Mouse (Mus musculus): ENCODE measurements around the gene Tmem81. TPM values are rescaled to one million over a fixed set of nuclear protein-coding genes. Genes with fewer than 3 reads are reported as not detected.
A peak's percentile ranks its signal among the peaks of the same experiment; 100 is the strongest.
"Not testable (repeated sequence)": the region's sequence is repeated elsewhere in the genome, so short reads cannot be mapped to it uniquely, and the experiment has no call there.

Gene Tmem81
- total RNA-seq (2022), result 1 to 10 TPM; 5.9 to 6.5 (median 6.3) TPM

DNA sequence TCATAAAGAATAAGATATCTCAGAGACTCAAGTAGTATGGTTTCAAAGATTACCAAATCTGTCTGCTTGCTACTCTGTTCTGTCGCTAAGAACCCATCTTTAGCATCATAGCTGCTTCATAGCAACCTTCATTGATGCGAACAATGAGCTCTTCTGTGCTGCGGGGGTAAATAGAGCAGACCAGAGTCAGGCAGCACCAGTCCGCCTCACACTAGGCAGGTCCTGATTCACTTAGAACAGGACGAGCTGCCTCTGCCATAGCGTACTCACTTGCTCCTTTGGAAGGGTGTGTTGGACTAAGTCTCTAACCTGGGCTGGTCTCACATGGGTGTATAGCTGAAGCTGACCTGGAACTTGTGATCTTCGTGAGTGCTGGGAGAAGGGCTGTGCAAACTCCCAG lies at the start of gene Tmem81:
Gene Tmem81 (plus strand): TSS at position 173 of the 400 bp plus-strand sequence.
- no peak for DNase-seq (ENCODE audit: low spot score in 2 of 2)

DNA sequence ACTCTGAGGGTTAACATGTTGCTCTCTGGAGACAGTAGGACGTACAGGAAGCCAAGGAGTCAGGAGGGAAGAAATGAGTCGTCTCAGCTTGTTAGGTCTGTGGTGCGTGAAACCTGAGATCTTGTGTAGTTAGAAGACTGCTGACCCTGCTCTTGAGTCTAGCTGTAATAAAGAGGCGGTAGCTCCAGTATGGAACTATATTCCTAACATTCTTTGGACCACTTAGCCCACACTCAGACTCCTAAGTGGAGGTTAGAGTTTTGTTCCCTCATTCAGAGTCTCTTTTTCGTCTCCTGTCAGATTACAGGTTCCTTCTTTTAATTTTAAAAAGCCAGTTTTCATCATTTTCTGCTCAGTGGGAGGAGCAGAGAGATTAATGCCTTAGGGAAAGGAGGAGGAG lies 41.4 kb upstream of the Tmem81 start:
- DNase-seq (ENCODE audit: low spot score in 2 of 2), result no peak

DNA sequence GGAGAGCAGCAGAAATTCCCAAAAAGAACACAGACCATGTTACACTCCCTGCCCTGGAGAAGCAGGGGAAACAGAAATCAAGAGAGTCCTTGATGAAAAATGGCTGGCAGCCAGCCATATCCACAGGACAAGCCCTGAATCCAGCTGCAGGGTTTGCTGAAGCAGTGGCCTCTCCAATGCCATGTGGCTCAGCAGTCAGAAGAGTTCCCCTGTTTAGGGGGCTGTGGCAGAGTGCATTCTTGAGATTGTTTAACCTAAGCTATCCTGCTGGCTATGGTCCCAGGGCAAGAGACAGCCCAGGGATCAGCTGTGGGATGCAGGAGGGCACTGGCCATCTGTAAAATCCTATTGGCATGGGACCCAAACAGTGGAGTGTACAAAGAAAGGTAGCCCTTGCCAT lies 37.1 kb upstream of the Tmem81 start:
- no peak for DNase-seq (ENCODE audit: low spot score in 2 of 2)

DNA sequence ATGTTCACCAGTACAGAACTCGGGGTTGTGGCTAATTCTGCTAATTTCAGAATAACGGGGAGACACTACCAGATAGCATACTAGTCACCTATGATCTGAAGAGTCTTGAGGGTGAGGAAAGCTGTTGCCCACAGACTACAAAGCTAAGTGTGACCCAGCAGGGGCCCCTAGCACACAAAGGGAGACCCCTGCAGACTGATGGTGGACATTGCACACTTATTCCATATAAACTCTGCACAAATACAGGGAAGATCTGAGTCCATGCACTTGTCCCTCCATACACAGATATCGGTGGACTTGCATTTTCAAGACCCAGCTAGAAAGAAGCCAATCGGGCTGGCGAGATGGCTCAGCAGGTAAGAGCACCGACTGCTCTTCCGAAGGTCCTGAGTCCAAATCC lies 36.5 kb upstream of the Tmem81 start:
- DNase-seq (ENCODE audit: low spot score in 2 of 2), result no peak

DNA sequence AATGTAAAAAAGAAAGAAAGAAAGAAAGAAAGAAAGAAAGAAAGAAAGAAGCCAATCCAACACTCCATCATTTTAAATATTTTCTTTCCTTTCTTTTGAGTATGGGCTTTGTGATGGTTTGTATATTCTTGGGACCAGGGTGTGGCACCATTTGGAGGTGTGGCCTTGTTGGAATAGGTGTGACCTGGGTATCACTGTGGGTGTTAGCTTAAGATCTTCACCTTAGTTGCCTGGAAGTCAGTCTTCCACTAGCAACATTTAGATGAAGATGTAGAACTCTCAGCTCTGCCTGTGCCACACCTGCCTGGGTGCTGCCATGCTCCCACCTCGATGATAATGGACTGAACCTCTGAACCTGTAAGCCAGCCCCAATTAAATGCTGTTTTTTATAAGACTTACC lies 36.0 kb upstream of the Tmem81 start:
- not testable (repeated sequence) for DNase-seq (ENCODE audit: low spot score in 2 of 2)

DNA sequence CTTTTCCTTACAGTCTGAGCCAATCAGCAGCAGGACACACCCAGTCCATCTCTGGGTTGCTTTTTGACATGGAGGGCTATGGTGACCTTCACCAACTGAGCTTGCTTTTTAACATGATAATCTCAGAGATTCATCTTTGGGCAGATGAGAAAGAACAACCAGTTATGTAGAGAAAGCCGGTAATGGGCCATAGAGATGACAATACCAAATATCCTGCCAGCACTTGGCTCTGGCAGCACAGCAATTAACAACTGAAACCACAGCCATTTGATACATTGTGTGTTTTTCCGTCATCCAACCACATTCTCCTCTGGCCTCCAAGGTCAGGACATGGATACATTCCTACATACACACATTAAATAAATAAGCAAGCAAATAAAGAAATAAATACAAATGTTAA lies 35.0 kb upstream of the Tmem81 start:
- no peak for DNase-seq (ENCODE audit: low spot score in 2 of 2)

DNA sequence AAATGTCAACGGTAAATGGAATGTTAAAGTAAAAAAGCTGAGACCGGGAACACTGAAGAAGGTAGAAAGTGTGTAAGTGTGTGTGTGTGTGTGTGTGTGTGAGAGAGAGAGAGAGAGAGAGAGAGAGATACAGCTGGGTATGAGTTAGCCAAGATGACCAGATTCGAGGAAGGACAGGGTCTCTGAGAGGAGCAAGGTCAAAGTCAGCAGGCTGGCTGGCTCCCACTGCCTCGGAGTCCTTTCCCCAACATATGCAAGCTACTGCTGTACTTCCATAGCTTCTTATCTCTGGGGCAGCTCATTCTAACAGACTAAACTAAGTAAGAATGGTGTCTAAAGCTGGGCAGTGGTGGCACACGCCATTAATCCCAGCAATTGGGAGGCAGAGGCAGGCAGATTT lies 34.5 kb upstream of the Tmem81 start:
- no peak for DNase-seq (ENCODE audit: low spot score in 2 of 2)

DNA sequence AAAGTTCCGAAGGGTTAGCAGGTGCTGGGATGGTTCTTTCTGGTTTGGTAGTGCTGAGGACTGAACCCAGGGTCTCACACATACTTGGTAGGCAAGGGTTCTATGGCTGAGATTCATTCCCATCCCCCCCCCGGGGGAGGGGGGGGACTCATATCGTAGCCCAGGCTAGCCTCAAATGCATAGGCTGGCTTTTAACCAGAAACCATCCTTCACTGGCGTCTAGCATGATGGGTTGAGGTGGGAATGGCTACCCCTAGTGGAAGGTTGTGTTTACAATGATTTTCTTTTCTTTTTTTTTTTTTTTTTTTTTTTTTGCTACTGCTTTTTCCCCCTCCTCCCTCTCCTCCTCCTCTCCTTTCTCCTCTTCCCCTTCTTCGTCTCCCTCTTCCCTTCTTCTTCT lies 33.5 kb upstream of the Tmem81 start:
- DNase-seq (ENCODE audit: low spot score in 2 of 2), result no peak

DNA sequence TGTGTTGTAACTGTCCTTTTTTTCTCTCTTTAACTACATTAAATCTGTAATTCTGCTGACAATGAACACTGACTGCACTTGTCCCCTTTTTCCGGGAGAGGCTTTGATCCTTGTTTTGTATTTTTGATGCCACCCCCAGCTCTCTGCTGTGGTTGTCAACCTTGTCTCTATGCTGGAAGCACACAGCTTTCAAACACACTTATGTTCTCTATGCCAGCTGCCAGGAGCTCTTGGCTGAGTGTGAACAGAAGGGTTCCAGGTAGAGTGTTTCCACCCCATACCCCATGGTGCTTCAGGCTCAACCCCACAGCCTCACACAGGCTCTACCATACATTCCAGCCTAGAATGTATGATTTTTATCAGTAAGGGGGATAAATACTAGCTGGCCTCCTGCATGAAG lies 31.5 kb upstream of the Tmem81 start:
- peak in 1 of 2 experiments; percentile 39 for DNase-seq (ENCODE audit: low spot score in 2 of 2)

DNA sequence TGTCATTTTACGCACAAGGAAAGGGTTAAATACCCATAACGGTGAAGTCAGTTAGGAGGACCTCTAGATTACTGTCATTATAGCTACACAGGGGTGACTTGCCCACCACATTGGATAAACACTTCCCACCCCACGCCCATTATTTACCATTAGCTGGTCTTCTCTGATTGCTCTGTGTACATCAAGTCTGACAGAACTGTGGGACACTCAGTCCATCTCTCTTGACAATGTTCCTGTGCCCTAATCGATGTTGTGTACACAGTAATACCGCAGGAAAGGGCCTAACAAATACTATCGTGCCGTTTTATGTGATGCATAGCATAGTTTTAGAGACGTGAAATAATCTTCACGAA lies 29.5 kb upstream of the Tmem81 start:
- no peak for DNase-seq (ENCODE audit: low spot score in 2 of 2)

DNA sequence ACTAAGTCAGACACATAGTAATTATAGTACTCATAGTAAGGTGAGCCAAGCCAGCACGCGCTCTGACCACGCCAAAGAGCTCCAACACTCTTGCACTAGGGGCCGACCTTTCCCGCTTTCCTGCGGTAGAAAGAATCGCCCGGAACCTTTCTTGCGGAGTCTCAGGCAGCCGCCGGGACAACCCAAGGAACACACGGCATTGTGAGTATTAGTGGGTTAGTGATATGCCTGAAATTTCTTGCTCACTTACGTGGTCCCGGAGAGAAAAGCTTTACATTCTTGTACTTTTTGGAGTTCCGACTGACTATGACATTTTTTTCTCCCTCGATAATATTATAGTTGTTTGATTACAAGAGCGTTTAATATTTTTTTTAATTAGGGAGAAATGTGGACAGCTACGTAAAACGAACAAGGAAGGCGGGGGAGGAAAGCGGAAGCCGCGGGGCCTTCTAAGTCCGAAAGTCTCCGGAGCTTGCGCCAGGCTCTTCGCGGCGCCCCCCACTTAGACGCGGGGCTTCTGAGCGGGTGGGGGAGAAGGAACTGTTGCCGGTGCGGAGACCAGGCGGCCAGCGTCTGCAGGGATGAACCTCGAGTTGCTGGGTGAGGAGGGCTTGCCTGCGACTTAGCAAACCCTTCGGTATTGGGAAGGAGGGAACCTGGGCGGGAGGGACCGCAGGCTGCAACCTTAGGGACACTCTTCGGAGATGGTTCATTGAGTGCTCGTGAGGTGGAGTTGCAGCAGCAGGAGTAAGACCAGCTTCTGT lies 28.9 kb upstream of the Tmem81 start, which contains the start of gene Rbbp5:
Gene Rbbp5 (plus strand): TSS at position 438 of the 764 bp plus-strand sequence.
- peak; percentile 74 to 81 for DNase-seq (ENCODE audit: low spot score in 2 of 2)

DNA sequence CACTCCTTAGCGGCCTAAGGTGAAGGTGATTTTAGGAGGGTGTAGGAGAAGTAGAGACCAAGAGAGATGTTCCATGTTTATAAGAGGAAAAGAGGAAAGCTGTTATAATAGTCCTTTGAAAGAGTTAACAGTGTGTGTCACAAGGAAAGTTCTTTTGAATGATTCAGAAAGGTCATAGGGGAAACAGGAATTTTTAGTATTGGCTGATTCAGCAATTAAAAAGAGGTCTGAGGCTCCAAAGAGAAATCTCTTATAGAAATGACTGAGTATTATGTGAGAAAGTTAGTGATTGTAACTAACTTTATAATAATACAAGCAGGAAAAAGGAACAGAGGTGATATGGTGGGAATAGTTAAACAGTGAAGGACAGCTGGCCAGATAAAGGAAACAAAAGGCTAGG lies 26.6 kb upstream of the Tmem81 start:
- no peak for DNase-seq (ENCODE audit: low spot score in 2 of 2)

DNA sequence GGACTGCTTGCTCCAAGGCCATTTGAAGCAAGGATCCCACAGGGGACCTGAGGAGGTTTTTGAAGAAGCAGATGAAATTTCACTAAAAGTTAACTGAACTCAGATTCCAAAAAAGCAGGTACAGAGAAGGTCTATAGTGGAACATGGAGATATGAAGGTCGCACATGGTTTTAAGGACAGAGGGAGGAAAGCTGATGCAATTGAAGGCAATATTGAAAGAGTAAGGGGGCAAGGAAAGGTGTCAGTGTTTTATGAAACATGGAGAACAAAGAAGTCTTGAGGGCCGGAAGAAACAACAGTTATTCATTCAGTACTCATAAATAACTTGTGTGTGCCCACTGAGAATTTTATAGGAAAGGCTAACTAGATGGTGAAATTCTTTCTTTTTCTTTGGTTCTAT lies 24.4 kb upstream of the Tmem81 start:
- DNase-seq (ENCODE audit: low spot score in 2 of 2), result no peak

DNA sequence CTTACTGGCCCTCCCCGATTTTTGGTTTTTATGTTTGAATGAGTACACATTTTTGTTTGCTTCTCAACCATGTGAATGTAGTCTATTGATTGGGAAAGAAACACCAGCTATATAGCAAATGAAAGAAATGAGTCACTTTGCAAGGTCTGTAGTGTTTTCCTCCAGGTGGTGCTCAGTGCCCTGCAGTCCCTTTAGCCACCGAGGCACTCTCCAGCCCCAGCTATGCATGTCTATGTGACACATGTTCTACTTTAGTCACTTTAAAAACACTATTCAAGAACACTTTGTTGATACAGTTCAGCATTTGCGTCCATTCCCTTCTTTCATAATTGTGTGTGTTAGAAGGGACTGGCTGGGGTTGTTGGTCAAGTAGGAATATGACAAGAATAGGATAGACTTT lies 22.8 kb upstream of the Tmem81 start:
- no peak for DNase-seq (ENCODE audit: low spot score in 2 of 2)

DNA sequence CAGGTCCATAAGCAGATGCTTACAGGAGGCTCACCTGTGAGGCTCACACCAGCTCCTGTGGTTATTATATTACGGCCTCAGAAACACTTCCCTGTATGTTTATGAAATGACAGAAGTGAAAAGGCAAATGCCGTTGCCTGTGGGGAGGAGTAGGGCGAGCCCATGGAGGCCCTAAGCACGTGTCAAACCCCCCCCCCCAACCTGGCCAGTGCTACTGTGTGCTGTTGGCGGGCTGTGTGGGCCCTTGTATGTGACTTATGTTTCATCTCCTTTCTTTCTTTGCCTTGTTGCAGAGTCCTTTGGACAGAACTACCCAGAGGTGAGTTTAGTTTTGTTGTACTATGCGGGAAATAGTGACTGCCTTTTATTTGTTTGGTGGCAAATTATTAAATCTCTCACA lies 22.3 kb upstream of the Tmem81 start:
- no peak for DNase-seq (ENCODE audit: low spot score in 2 of 2)

DNA sequence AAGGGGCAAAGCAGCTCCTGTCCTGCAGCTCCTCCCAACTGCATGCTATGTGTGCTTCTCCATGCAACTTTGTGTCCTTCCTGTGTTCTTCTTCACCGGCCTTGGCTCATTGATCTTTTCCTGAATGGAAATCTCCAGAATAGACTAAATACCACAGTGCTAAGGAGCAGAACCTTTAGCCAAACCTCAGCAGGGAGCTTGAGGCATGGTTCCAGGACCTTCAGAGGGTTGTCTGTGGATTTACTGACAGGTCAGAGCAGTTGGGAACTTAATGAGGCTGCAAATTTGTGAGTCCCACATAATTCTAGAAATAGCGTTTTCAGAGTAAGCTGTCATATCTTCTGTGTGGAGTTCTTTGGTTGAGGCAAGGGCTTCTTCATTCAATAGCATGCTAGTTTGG lies 5.5 kb upstream of the Tmem81 start:
- DNase-seq (ENCODE audit: low spot score in 2 of 2), result no peak

DNA sequence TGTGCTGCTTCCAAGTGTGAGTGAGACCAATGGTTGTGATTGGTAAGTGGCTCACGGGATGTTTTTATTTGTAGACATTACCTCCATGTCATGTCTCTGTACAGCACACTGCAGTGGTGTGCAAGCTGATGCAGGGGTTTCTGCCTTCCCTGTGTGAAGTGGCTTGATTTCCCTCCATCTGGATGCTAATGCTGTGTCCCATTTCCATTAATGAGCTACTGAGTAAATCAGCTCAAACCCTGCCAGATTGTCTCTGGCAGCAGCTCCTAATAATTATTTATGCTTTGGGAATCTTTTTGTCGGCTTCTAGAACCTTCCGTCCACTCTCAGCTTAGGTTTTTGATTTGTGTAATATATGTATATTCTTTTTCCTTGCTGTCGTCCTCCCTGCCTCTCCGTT lies 875 bp upstream of the Tmem81 start:
- no peak for DNase-seq (ENCODE audit: low spot score in 2 of 2)

DNA sequence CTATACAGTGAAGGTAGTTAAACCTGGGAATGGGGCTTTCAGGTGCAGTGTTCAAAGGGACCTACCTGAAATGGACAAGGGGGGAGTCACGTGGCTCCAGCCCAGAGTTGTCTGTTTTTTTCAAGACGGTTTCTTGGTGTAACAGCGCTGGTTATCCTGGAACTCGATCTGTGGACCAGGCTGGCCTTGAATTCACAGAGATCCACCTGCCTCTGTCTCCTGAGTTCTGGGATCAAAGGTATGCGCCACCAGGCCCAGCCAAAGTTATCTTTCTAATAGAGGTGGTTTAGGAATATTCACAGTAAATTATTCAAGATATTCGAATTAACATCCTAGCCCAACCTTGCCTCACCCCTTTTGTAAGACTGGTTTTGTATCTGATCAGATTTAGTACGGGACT lies 626 bp downstream of the Tmem81 start:
- no peak for DNase-seq (ENCODE audit: low spot score in 2 of 2)

DNA sequence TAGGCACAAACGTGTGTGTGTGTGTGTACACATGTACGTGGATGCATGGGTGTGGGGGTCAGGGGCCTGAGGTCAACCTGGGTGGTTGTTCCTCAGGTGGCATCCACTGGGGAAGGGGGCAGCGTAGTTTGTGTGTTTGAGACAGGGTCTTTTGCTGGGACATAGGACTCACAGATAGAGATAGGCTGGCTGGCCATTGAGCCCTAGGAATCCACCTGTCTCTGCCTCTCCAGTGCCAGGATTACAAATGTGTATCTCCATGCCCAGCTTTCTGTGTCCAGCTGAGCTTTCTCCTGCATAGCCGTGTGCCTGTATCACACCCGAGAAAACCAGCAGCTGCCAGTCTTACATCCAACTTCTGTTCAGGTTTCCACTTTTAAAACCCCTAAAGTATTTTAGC lies 3.7 kb downstream of the Tmem81 start:
- DNase-seq (ENCODE audit: low spot score in 2 of 2), result no peak

DNA sequence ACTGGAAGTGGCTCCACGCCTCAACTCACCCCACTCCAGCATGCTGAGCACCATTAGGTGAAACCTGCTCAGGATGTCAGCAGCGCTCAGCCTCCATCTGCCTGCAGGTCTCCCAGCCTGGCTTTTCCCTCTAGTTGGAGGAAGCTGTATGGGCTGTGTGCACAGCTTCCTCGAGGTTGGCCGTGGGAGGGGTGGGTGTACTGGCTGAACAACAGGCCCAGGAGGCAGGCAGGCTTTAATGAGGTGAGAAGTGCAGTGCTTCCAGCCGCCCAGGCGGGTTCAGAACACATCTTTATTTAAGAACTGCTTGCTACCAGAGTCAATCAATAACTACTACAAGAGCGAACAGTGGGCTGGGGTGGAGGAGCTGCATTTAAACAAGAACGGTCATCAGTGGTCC lies 5.5 kb downstream of the Tmem81 start:
- DNase-seq (ENCODE audit: low spot score in 2 of 2), result peak in 1 of 2 experiments; percentile 42

DNA sequence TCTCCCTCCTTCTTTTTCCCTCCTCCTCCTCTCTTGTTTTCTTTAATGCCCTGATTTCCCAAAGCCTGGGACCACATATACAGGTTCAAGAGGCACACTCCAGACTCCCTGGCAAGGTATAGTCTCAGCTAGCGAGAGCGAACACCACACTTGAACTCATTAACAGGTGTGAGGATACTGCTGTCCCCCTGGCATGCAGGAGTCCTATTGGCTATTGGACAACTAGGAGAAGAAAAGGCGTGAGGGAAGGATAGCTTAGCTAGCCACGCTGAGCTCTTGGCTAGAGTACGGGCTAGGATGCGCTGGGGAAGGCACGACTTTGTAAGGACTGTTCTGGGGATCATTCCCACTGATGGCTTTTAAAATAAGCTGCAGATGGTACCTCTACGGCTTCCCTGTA lies 6.1 kb downstream of the Tmem81 start:
- no peak for DNase-seq (ENCODE audit: low spot score in 2 of 2)

DNA sequence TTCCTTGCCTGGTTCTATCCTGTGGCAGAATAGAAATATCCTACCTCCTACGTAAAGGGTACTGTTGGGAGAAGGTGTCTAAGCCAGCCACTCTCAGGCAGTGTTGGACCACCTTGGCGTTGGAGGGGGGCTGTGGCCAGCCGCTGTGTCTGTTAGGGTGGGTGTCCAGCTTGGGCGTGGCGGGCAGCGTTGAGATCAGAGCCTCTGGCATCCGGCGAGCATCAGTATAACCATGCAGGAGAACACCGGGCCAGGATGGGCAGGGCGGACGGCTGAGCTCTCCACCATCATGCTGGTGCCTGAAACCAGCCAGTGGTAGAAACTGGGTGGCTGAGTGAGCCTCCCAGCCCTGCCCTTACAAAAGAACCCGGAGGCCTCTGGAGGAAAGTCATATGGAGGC lies 9.3 kb downstream of the Tmem81 start:
- DNase-seq (ENCODE audit: low spot score in 2 of 2), result no peak

DNA sequence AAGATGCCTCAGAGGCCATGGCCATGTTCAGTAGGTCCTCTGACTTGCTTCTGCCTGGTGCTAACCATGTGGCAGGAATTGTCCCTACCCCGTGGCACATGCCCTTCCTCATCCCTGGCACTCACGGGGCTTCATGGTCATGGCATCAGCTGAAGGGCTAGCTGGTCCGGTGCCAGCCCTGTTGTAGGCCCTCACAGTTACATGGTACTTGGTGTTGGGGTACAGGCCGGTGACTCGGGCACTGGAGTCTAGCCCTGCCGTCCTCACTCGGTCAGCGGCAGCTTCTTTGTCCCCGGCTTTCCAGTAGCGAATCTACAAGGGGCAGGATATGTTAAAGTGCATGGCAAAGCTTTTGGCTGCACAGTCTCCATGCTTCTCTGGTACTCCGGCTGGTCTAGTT lies 10.7 kb downstream of the Tmem81 start:
- DNase-seq (ENCODE audit: low spot score in 2 of 2), result no peak

DNA sequence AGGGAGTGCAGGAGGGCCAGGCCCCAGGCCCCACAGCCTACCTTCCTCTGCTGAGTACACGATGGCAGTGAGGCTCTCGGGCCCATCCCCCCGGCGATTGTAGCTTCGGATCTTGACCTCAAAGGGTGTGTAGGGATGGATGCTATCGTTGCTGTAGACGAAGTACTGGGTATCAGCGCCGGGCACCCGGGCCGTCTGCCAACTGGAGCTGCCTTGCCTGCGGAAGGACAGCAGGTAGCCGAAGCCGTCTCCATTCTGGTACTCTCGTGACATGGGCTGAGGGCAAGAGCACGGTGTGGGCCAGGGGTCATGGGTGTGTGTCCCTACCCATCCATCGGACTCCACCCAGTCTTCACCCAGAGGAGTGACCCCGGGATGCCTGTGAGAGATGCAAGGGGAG lies 12.6 kb downstream of the Tmem81 start:
- DNase-seq (ENCODE audit: low spot score in 2 of 2), result no peak
